Mouse (Mus musculus) stomach, embryonic 16.5 days (tissue): ENCODE measurements around the gene Hoxc9. TPM values are rescaled to one million over a fixed set of nuclear protein-coding genes. Genes with fewer than 3 reads are reported as not detected.
A peak's percentile ranks its signal among the peaks of the same experiment; 100 is the strongest.

Experiments
- ATAC-seq: fragments of 200-750 bp; cut with Nextera tagmentation; 2 replicates; pipeline ENCODE4 v1.8.0; 2017; ENCODE audit warnings: moderate number of reproducible peaks, moderate TSS enrichment; ENCODE audit not compliant: insufficient read depth, low FRiP score
- H3K27ac ChIP-seq: fragments of 300-500 bp; sonication (generic); 2 replicates; pipeline ENCODE4 v1.5.1; 2014; ENCODE audit warnings: low read length
- H3K27me3 ChIP-seq: fragments of 300-500 bp; sonication (generic); 2 replicates; pipeline ENCODE4 v1.6.1; 2014; ENCODE audit warnings: low read length, control low read depth, mixed read lengths; ENCODE audit not compliant: control insufficient read depth, insufficient read depth
- H3K36me3 ChIP-seq: fragments of 300-500 bp; sonication (generic); 2 replicates; pipeline ENCODE4 v1.6.1; 2014; ENCODE audit warnings: low read length; ENCODE audit not compliant: control insufficient read depth, insufficient read depth
- H3K4me1 ChIP-seq: fragments of 300-500 bp; sonication (generic); 2 replicates; pipeline ENCODE4 v1.6.1; 2014; ENCODE audit warnings: low read length, control low read depth, mixed read lengths; ENCODE audit not compliant: control insufficient read depth, insufficient read depth
- H3K4me2 ChIP-seq: fragments of 300-500 bp; sonication (generic); 2 replicates; pipeline ENCODE4 v1.6.1; 2014; ENCODE audit warnings: low read depth, low read length, mixed read lengths
- H3K4me3 ChIP-seq: fragments of 300-500 bp; sonication (generic); replicated peaks from 2 replicates; pipeline ENCODE4 v1.5.1; 2014; ENCODE audit warnings: mild to moderate bottlenecking, low read length
- H3K9ac ChIP-seq: fragments of 300-500 bp; sonication (generic); 2 replicates; pipeline ENCODE4 v1.6.1; 2014; ENCODE audit warnings: low read length
- H3K9me3 ChIP-seq: fragments of 300-500 bp; sonication (generic); replicated peaks from 2 replicates; pipeline ENCODE4 v1.6.1; 2016; ENCODE audit warnings: low read length, control low read depth; ENCODE audit not compliant: control insufficient read depth
- whole genome bisulfite sequencing: fragments of 180-500 bp; shearing (Covaris S2); extraction: QIAGEN DNeasy Blood & Tissue Kit; methylation state at CpG from one replicate; pipeline ENCODE4 v1.1.7; 2014; 5-methylcytosine and 5-hydroxymethylcytosine counted together
- polyA plus RNA-seq: library from polyadenylated mRNA; unstranded; fragments of >200 nt; fragmentation: Nextera tagmentation; extraction: Ambion mirVana; gene quantifications from 2 replicates; pipeline ENCODE4 v1.2.1, GENCODE M21; 2015

Hoxc9 gene
- polyA plus RNA-seq, 1 experiment from 2014 or later: not detected

DNA sequence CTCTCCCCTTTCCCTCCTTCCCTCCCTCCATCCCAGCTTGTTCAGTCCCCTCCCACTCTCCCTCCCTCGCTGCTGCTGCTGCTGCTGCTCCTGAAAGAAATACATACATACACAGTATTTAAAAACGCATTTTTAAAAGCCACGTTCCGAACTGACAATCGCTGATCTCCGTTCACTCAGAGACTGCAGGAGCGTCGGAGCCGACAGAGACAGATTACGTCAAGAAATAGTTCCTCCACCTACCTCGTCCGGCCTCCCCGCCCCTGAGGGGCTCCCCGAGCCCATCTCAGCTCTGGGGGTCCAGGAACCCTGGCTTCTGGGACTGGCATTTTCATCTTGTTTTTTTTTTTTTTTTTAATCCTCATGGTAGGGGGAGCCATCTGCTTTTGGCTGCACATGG, 4.7 kb downstream of the Hoxc9 start:
- peak overlapping the region; percentile 47 for H3K4me2 ChIP-seq
- no peak overlapping the region for H3K27ac ChIP-seq
- no peak overlapping the region for H3K9ac ChIP-seq
- under 1% methylated on average over 14 of the region's 14 CpGs for WGBS
- no peaks in the 10 kb centered on the region for H3K9me3 ChIP-seq
- no peaks in the 10 kb centered on the region for H3K36me3 ChIP-seq
- H3K27me3 ChIP-seq: peaks cover 89% of the 10 kb centered on the region
- H3K4me1 ChIP-seq: 0 out of 2 replicates have a peak, but pooled peaks cover 3% of the 10 kb centered on the region
- peak overlapping the region; percentile 33; the same call in 1 of the 2 replicates for H3K4me3 ChIP-seq
- no peak for ATAC-seq

DNA sequence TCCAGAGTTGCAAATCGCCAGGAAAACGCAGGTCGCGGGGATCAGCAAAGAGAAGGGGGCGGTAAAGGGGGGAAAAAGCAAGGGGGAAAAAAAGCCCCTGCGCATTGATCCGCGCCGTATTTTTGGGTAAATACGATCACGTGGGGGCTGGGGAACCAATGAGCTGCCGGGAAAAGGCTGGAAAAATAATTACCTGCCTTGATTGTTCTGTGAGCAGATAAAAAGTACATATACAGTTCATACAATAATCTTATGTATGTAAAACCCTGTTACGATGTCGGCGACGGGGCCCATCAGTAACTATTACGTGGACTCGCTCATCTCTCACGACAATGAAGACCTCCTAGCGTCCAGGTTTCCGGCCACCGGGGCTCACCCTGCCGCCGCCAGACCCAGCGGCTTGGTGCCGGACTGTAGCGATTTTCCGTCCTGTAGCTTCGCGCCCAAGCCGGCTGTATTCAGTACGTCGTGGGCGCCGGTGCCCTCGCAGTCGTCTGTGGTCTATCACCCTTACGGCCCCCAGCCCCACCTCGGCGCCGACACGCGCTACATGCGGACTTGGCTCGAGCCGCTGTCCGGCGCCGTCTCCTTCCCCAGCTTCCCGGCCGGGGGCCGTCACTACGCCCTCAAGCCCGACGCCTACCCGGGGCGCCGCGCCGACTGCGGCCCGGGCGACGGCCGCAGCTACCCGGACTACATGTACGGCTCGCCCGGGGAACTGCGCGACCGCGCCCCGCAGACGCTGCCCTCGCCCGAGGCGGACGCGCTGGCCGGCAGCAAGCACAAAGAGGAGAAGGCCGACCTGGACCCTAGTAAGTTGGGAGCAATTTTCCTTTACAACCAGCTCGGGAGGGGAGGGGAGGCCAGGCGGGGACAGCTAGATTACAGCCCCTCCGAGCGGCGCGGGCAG, 5.4 kb downstream of the Hoxc9 start:
- H3K4me2 ChIP-seq: peak overlapping the region; percentile 47
- peak overlapping the region; percentile 33 for H3K4me3 ChIP-seq
- WGBS: under 1% methylated on average over 88 of the region's 88 CpGs
- peaks cover 90% of the 10 kb centered on the region for H3K27me3 ChIP-seq
- H3K9ac ChIP-seq: peak overlapping the region; percentile 25; the same call in 1 of the 2 replicates
- H3K36me3 ChIP-seq: no peaks in the 10 kb centered on the region
- no peaks in the 10 kb centered on the region for H3K9me3 ChIP-seq
- 0 out of 2 replicates have a peak, but pooled peaks cover 3% of the 10 kb centered on the region for H3K4me1 ChIP-seq
- H3K27ac ChIP-seq: no peak overlapping the region
- ATAC-seq: peak; percentile 44; the same call in 1 of the 2 replicates

DNA sequence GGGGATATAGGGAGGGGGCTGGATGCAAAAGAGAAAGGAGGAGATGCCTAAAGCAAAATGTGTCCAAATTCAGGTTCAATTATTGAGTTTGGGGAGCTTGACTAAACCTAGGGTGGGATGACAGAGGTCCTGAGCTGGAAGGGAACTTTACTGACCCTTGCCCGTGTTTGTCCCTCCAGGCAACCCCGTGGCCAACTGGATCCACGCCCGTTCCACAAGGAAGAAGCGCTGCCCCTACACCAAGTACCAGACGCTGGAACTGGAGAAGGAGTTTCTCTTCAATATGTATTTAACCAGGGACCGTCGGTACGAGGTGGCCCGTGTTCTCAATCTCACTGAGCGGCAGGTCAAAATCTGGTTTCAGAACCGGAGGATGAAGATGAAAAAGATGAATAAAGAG, 7.5 kb downstream of the Hoxc9 start:
- 6% methylated on average over 12 of the region's 12 CpGs for WGBS
- Histone ChIP-seq H3K27me3 (peaks cover 92% of the 10 kb centered on the region), H3K36me3 (no peaks in the 10 kb centered on the region), H3K4me1 (no peaks in the 10 kb centered on the region), H3K4me3 (no peak overlapping the region), H3K4me2 (no peak overlapping the region), H3K27ac (no peak overlapping the region), H3K9me3 (no peaks in the 10 kb centered on the region), H3K9ac (no peak overlapping the region)
- ATAC-seq: no peak

DNA sequence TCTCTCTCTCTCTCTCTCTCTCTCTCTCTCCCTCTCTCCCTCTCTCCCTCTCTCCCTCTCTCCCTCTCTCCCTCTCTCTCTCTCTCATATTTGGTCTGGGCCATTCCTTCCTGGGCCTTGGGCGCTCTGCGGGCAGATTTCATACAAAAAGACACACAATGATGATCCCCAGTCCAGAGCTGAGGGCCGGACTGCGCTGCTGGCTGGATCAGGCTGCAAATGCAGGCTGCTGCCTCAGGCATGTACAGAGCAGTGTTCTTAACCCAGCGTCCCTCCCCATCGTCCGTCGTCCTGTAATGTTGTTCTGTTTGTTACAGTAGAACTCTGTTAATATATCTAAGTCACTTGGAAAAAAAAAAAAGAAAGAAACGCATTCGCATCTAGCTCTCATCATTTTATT, 8.3 kb downstream of the Hoxc9 start:
- WGBS: 3% methylated on average over 10 of the region's 10 CpGs
- no peak for ATAC-seq
- Histone ChIP-seq H3K27me3 (peaks cover 92% of the 10 kb centered on the region), H3K9ac (no peak overlapping the region), H3K4me2 (no peak overlapping the region), H3K4me1 (no peaks in the 10 kb centered on the region), H3K4me3 (no peak overlapping the region), H3K36me3 (no peaks in the 10 kb centered on the region), H3K27ac (no peak overlapping the region), H3K9me3 (no peaks in the 10 kb centered on the region)

DNA sequence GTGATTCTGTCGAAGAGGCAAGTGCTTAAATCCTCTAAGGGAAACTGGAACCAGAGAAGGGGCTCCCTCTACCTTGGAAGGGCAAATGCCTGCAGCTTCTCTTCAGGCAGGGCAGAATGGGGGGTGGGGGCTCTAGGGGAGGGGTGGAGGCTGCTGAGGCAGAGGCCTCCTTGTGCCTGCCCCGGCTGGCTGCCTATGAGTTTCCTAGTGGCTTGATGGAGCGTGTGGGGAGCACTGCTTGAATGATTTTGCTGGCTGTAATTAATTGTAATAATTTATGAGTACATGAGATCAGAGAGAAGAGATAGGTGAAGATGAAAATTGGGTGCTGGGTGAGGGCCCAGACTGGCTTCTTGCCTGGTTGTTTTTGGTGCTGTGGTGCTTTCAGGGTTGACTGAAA, 8.7 kb downstream of the Hoxc9 start:
- Histone ChIP-seq H3K27ac (no peak overlapping the region), H3K36me3 (no peaks in the 10 kb centered on the region), H3K9me3 (no peaks in the 10 kb centered on the region), H3K4me1 (no peaks in the 10 kb centered on the region), H3K27me3 (peaks cover 92% of the 10 kb centered on the region), H3K4me2 (no peak overlapping the region), H3K4me3 (no peak overlapping the region), H3K9ac (no peak overlapping the region)
- no peak for ATAC-seq
- WGBS: 15% methylated on average over 3 of the region's 3 CpGs

DNA sequence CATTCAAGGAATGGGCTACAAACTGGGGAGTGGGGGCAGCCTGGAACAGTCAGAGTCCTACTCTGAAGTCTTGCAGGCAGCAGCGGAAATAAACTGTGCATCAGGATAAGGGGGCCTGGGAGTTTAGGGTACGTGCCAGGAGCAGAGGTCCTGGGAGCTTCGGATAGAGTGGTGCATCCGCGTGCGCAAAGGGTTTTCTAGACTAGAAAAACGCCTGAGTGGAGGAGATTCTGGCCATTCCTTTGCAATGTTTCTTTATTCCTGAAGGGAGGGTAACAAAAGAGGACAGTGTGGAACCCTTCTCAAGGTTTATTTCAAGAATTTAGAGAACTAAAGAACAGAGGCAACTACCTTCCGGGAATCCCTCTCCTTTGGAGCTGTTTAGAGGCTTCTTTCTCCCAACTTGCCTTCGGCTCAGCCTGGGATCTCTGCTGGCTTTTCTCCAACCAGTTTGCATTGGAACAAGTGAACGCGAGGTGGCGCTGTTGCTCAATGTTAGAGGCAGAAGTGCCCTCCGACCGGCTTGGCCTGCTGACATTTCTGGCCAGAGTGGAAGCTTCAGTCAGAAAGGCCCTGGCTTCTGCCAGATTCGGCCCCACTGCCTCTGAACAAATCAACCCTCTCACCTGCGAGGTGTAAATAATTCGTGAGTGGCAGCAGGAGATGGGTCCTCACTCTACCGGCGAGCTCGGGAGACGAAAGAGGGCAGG, 11.0 kb downstream of the Hoxc9 start:
- no peak overlapping the region for H3K4me3 ChIP-seq
- no peak overlapping the region for H3K27ac ChIP-seq
- 7% methylated on average over 21 of the region's 21 CpGs for WGBS
- H3K4me1 ChIP-seq: 0 out of 2 replicates have a peak, but pooled peaks cover 5% of the 10 kb centered on the region
- H3K27me3 ChIP-seq: peaks cover 93% of the 10 kb centered on the region
- ATAC-seq: peak; percentile 66; the same call in 1 of the 2 replicates
- H3K9ac ChIP-seq: no peak overlapping the region
- H3K9me3 ChIP-seq: no peaks in the 10 kb centered on the region
- H3K4me2 ChIP-seq: no peak overlapping the region
- H3K36me3 ChIP-seq: no peaks in the 10 kb centered on the region

DNA sequence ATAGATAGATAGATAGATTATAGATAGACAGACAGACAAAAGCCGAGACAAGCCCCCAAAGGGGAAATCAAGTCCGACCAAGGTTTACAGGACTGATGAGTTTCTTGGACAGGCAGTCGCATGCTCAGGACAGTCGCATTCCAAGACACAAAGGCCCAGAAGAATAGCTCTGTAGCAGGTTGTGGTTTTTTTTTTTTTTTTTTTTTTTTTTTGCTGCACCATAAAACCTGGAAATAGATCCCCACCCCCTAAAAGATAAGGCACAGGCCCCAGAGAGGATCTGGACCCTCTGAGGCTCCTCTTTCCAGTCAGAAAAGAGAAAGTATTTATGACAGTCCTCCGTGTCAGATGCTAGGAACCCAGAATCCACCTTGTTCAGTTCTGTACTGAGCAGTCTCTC, 11.8 kb downstream of the Hoxc9 start:
- Histone ChIP-seq H3K36me3 (no peaks in the 10 kb centered on the region), H3K9ac (no peak overlapping the region), H3K4me2 (no peak overlapping the region), H3K4me1 (0 out of 2 replicates have a peak, but pooled peaks cover 5% of the 10 kb centered on the region), H3K9me3 (no peaks in the 10 kb centered on the region), H3K27me3 (peaks cover 92% of the 10 kb centered on the region), H3K27ac (no peak overlapping the region), H3K4me3 (no peak overlapping the region)
- 48% methylated on average over 5 of the region's 5 CpGs for WGBS
- ATAC-seq: no peak

DNA sequence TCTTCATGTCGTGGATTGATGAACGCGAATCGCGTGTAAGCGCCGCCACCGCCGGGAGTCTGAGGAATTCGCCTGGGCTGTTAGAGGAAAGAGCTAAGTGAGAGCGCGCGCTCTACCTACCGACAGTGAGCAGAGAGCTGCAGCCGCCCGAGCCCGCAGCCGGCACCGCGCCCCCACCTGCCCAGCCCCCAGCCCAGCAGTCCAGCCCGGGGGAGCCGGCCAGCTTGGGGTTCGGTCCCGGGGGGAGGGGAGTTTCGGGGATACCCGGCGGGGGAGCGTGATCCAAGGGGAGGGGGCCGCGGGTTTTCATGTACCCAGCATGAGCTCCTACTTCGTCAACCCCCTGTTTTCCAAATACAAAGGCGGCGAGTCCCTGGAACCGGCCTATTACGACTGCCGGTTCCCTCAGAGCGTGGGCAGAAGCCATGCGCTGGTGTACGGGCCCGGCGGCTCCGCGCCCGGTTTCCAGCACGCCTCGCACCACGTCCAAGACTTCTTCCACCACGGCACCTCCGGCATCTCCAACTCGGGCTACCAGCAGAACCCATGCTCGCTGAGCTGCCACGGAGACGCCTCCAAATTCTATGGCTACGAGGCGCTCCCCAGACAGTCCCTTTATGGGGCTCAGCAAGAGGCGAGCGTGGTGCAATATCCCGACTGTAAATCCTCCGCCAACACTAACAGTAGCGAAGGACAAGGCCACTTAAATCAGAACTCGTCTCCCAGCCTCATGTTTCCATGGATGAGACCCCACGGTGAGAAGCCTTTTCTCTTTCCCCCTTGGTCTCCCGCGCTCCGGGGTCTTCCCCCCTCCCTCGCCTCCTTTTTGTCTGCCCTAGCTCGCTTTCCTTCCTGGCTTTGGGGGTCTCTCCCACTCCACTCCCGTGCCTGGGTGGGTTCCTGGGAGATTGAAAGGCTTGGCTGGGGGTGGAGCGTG, 14.5 kb downstream of the Hoxc9 start, which contains the start of gene Hoxc8:
Hoxc8 (plus strand) TSS at position 147 of the 937 bp plus-strand sequence.
- Histone ChIP-seq H3K9me3 (no peaks in the 10 kb centered on the region), H3K36me3 (no peaks in the 10 kb centered on the region), H3K27me3 (peaks cover 87% of the 10 kb centered on the region), H3K27ac (no peak within 1 kb of the TSS), H3K9ac (peak within 1 kb of the TSS; percentile 65), H3K4me1 (0 out of 2 replicates have a peak, but pooled peaks cover 5% of the 10 kb centered on the region), H3K4me2 (peak within 1 kb of the TSS; percentile 46), H3K4me3 (peak within 1 kb of the TSS; percentile 42)
- peak; percentile 40; the same call in 1 of the 2 replicates for ATAC-seq
- WGBS: 1% methylated on average over 69 of the region's 69 CpGs
